Mouse (Mus musculus) myocyte (in vitro differentiated cells): ENCODE results near the gene Gm35549. TPM values are rescaled to one million over a fixed set of nuclear protein-coding genes. Genes with fewer than 3 reads are reported as not detected.

Source experiments
- H3K27me3 ChIP-seq: one replicate; pipeline ENCODE4 v1.6.1; 2011; ENCODE audit not compliant: control insufficient read depth, insufficient read depth, insufficient read length
- H3K36me3 ChIP-seq: one replicate; pipeline ENCODE4 v1.6.1; 2011; ENCODE audit not compliant: control insufficient read depth, insufficient read depth
- H3K4me2 ChIP-seq: one replicate; pipeline ENCODE4 v1.6.1; 2011; ENCODE audit warnings: low read depth, control low read depth
- H3K4me3 ChIP-seq: one replicate; pipeline ENCODE4 v1.5.1; 2011; ENCODE audit warnings: mild to moderate bottlenecking, control low read depth, moderate library complexity
- H3K79me2 ChIP-seq: one replicate; pipeline ENCODE4 v1.6.1; 2011; ENCODE audit not compliant: control insufficient read depth, insufficient read depth
- H3ac ChIP-seq: one replicate; pipeline ENCODE4 v1.6.1; 2011; ENCODE audit not compliant: control insufficient read depth, insufficient read length
- CEBPB ChIP-seq: IDR thresholded peaks from 2 replicates; pipeline ENCODE4 v1.6.1; 2011; ENCODE audit warnings: mild to moderate bottlenecking, moderate library complexity; ENCODE audit not compliant: poor library complexity, insufficient read depth, severe bottlenecking
- E2F4 ChIP-seq: IDR thresholded peaks from one replicate; pipeline ENCODE4 v1.6.1; 2011; ENCODE audit warnings: mild to moderate bottlenecking, control low read depth, moderate library complexity; ENCODE audit not compliant: insufficient read depth
- MAX ChIP-seq: IDR thresholded peaks from one replicate; pipeline ENCODE4 v1.6.1; 2011; ENCODE audit warnings: low read depth, mild to moderate bottlenecking, control low read depth
- MYOD1 ChIP-seq, 3 experiments: IDR thresholded peaks; one replicate each; pipeline ENCODE4 v1.6.1; 2011; ENCODE audit warnings: control low read depth in 2 of 3, low read depth in 2 of 3, mild to moderate bottlenecking in 2 of 3, moderate library complexity in 1 of 3; ENCODE audit not compliant: insufficient read length in 2 of 3, control insufficient read depth in 1 of 3
- MYOG ChIP-seq, 3 experiments: IDR thresholded peaks; one replicate each; pipeline ENCODE4 v1.6.1; 2011; ENCODE audit warnings: control low read depth in 2 of 3, low read depth in 2 of 3, mild to moderate bottlenecking in 2 of 3; ENCODE audit not compliant: insufficient read length in 2 of 3, control insufficient read depth in 1 of 3, insufficient read depth in 1 of 3
- POLR2A ChIP-seq: IDR thresholded peaks from one replicate; pipeline ENCODE4 v1.6.1; 2011; ENCODE audit warnings: low read depth, mild to moderate bottlenecking, control low read depth, moderate library complexity; ENCODE audit not compliant: insufficient read length
- POLR2AphosphoS2 ChIP-seq: IDR thresholded peaks from one replicate; pipeline ENCODE4 v1.6.1; 2011; ENCODE audit warnings: low read depth, control low read depth; ENCODE audit not compliant: insufficient read length
- REST ChIP-seq: IDR thresholded peaks from one replicate; pipeline ENCODE4 v1.6.1; 2011; ENCODE audit warnings: mild to moderate bottlenecking, control low read depth, moderate library complexity; ENCODE audit not compliant: insufficient read depth, insufficient read length
- SRF ChIP-seq: IDR thresholded peaks from one replicate; pipeline ENCODE4 v1.6.1; 2011; ENCODE audit warnings: low read depth; ENCODE audit not compliant: control insufficient read depth, insufficient read length
- TCF12 ChIP-seq: IDR thresholded peaks from one replicate; pipeline ENCODE4 v1.6.1; 2011; ENCODE audit warnings: mild to moderate bottlenecking, control low read depth; ENCODE audit not compliant: poor library complexity, insufficient read depth, severe bottlenecking
- TCF3 ChIP-seq: IDR thresholded peaks from one replicate; pipeline ENCODE4 v1.6.1; 2011; ENCODE audit warnings: low read depth, control low read depth; ENCODE audit not compliant: insufficient read length
- USF1 ChIP-seq: IDR thresholded peaks from one replicate; pipeline ENCODE4 v1.6.1; 2011; ENCODE audit warnings: low read depth, mild to moderate bottlenecking, control low read depth, moderate library complexity
- polyA plus RNA-seq: library from polyadenylated mRNA; unstranded; fragments of >200 nt; fragmentation: generic; extraction: Trizol; gene quantifications from one replicate; pipeline ENCODE4 v1.2.1, GENCODE M21; 2012; ENCODE audit warnings: missing spikeins

The Gm35549 gene
- polyA plus RNA-seq, 1 experiment: 0.20 TPM

DNA sequence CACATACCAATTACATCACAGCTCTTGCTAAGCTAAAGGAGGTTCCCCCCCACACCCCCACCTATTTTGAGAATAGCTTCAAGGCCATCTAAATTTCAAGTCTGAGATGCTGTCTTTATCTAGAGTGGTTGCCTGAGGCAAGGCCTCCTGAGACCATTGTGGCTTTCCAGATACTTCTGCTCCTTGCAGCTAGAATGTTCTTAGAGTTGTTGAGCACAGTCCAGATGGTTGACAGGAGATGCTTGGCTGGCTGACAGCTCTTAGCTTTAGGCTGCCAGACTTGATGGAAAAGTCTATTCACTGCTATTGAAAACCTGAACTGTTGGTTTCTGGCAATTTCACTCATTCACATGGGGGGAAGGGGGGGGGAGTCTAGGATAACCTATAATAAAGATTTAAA, 2.3 kb upstream of the Gm35549 start:
- Histone ChIP-seq H3K27me3 (no peaks in the 10 kb centered on the region), H3K79me2 (no peaks in the 10 kb centered on the region), H3K4me3 (no peak overlapping the region), H3ac (no peak overlapping the region), H3K36me3 (peaks cover 18% of the 10 kb centered on the region), H3K4me2 (no peak overlapping the region)
- TF ChIP-seq TCF12 (no peak), USF1 (no peak), POLR2A (no peak), E2F4 (no peak), TCF3 (no peak), SRF (no peak), MAX (no peak), POLR2AphosphoS2 (no peak), REST (no peak), MYOD1 (IDR thresholded peaks at IDR 0.05; ENCODE audit: control insufficient read depth in 1 of 3, insufficient read length in 2 of 3, low read depth in 2 of 3) (no peak), CEBPB (no peak), MYOG (IDR thresholded peaks at IDR 0.05; ENCODE audit: control insufficient read depth in 1 of 3, insufficient read depth in 1 of 3, insufficient read length in 2 of 3, low read depth in 2 of 3) (no peak)

DNA sequence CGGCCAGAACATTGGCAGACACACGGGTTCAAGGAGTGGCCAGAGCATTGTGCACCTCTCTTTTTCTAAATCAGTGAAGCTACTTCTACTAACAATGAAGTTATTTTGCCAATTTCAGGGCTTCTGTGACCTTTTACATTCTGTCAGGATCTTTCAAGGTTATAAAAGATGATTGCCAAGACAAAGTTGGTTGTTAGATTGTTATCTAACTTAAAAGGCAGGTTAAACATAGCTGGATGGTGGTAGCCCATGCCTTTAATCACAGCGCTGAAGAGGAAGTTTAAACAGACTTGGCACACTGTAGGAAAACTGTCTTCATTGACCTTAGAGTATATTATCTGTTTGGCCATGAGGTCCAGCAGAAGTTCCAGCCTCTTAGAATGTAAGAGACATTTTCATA, 1.8 kb upstream of the Gm35549 start:
- no peak overlapping the region for H3K4me2 ChIP-seq
- H3K36me3 ChIP-seq: peaks cover 14% of the 10 kb centered on the region
- H3ac ChIP-seq: no peak overlapping the region
- no peak overlapping the region for H3K4me3 ChIP-seq
- H3K27me3 ChIP-seq: no peaks in the 10 kb centered on the region
- no peak for TF ChIP-seq MYOG (IDR thresholded peaks at IDR 0.05; ENCODE audit: control insufficient read depth in 1 of 3, insufficient read depth in 1 of 3, insufficient read length in 2 of 3, low read depth in 2 of 3)
- no peak for TF ChIP-seq POLR2A
- no peaks in the 10 kb centered on the region for H3K79me2 ChIP-seq

DNA sequence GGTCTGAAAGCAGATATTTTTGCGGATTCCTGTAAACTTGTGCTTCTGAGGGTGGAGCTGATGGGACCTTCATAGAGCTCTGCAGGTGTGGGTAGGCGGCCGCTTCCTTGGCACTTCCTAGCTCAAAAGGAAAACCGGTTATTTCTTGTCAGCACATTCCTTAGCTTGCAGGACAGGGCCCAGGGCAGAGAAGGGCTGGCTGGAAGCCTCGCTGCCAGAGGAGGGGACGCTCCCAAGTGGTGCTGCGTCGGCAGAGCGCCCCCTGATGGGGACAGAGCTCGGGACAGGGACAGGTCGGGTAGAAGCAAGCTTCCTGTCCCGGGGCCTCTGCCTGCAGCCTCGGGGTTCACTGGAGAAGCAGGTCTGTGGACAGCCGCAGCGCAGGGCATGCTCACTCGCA, 6.2 kb downstream of the Gm35549 start:
- H3ac ChIP-seq: no peak overlapping the region
- no peak overlapping the region for H3K4me2 ChIP-seq
- no peaks in the 10 kb centered on the region for H3K79me2 ChIP-seq
- no peaks in the 10 kb centered on the region for H3K36me3 ChIP-seq
- TF ChIP-seq SRF: no peak
- TF ChIP-seq E2F4: no peak
- TF ChIP-seq CEBPB: no peak
- H3K4me3 ChIP-seq: no peak overlapping the region
- H3K27me3 ChIP-seq: no peaks in the 10 kb centered on the region

DNA sequence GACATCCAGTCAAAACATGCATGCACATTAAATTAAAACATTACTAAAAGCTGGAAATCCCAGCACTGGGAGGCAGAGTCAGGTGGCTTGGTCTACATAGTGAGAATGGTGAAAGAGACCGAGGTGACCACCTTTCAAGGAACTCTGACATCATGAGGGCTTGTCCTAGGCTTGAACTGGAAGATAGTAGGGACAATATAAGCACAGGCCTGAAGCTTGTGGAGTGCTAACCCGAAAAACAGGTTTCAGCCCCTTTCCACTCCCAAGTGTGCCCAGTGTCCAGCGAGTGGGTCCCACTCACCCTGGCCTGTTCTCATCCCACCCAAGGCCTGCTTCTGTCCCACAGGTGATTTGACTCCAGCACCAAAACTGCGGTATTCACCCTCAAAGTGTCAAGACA, 6.6 kb downstream of the Gm35549 start:
- no peak for TF ChIP-seq POLR2A
- no peak for TF ChIP-seq SRF
- Histone ChIP-seq H3K4me3 (no peak overlapping the region), H3K79me2 (no peaks in the 10 kb centered on the region), H3ac (no peak overlapping the region), H3K36me3 (no peaks in the 10 kb centered on the region), H3K4me2 (no peak overlapping the region), H3K27me3 (no peaks in the 10 kb centered on the region)

DNA sequence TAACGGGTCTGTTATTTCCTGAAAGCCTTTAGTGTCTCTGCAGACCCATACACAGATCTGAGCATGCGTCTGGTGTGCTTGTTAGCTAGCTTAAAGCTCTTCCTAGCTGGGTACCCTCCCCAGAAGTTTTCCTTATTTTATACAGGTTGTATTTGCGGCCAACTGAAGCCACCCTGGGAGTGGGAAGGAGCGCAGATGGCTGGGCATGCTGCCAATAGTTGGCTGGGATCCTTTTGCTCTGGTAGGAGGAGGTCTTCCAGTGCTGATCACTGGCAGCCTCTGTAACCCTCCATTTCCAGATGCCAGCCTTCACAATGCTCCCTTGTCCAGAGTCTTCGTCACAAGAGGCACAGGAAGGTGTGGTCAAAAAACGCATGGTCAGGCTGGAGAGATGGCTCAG, 7.0 kb downstream of the Gm35549 start:
- Histone ChIP-seq H3K27me3 (no peaks in the 10 kb centered on the region), H3ac (no peak overlapping the region), H3K4me2 (no peak overlapping the region), H3K36me3 (no peaks in the 10 kb centered on the region), H3K79me2 (no peaks in the 10 kb centered on the region), H3K4me3 (no peak overlapping the region)
- no peak for TF ChIP-seq E2F4
- no peak for TF ChIP-seq MYOD1 (IDR thresholded peaks at IDR 0.05; ENCODE audit: control insufficient read depth in 1 of 3, insufficient read length in 2 of 3, low read depth in 2 of 3)
- TF ChIP-seq POLR2AphosphoS2: no peak
- no peak for TF ChIP-seq MYOG (IDR thresholded peaks at IDR 0.05; ENCODE audit: control insufficient read depth in 1 of 3, insufficient read depth in 1 of 3, insufficient read length in 2 of 3, low read depth in 2 of 3)
- TF ChIP-seq CEBPB: no peak
- no peak for TF ChIP-seq USF1

DNA sequence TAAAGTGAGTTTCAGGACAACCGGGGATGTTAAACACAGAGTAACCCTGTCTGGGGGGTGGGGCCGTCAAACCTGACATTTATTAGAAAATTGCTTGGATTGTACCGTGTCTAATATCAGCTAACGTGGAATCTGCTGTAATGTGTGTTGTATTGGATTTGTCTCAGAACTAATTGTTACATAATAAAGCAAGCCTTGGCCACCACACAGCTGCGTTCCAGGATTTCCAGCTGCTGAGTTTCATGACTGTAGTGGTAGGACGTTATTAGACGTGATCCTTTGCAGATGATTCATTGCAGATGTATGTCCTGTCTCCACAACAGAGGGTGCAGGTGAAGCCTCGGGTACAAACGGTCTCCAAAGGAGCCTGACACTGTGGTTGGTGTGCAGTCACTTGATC, 7.7 kb downstream of the Gm35549 start:
- TF ChIP-seq MAX (no peak), USF1 (no peak), TCF12 (no peak), MYOG (IDR thresholded peaks at IDR 0.05; ENCODE audit: control insufficient read depth in 1 of 3, insufficient read depth in 1 of 3, insufficient read length in 2 of 3, low read depth in 2 of 3) (no peak), TCF3 (no peak), CEBPB (no peak), REST (no peak), E2F4 (no peak), POLR2A (no peak), SRF (no peak), MYOD1 (IDR thresholded peaks at IDR 0.05; ENCODE audit: control insufficient read depth in 1 of 3, insufficient read length in 2 of 3, low read depth in 2 of 3) (no peak), POLR2AphosphoS2 (no peak)
- H3K27me3 ChIP-seq: no peaks in the 10 kb centered on the region
- H3K4me3 ChIP-seq: no peak overlapping the region
- no peak overlapping the region for H3ac ChIP-seq
- no peaks in the 10 kb centered on the region for H3K36me3 ChIP-seq
- no peaks in the 10 kb centered on the region for H3K79me2 ChIP-seq
- H3K4me2 ChIP-seq: no peak overlapping the region
